Mouse (Mus musculus): ENCODE results near the gene Plp2.
"Not testable (repeated sequence)": the region's sequence is repeated elsewhere in the genome, so short reads cannot be mapped to it uniquely, and the experiment has no call there.

Gene Plp2

DNA sequence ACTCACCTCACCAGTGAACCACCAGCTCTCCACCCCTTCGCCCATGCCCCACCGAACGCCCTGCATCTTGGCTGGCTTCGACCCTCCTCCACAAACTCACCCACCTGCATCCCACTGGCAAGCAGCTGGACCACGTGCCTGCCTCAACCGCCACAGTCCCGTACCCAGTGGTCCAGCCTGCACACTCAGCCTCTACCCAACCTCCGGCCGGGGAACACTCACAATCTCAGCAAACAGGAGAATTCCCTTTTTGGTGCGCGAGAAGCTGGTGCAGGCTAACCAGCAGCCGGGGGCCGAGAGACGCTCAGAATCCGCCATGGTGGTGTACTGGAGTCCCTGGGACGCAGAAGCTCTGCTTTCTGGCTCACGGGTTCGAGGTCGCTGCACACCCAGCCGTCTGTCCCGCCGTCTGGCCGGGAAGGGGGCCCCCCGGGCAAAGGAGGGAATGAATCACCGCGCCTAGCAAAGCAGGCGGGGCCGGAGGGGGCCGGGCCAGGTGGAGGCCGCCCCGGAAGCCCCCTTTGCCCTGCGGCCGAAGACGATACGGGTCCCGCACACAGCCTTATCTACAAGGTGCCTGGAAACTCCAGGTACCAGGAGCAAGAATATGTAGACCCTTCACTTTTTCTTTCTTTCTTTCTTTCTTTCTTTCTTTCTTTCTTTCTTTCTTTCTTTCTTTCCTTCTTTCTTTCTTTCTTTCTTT lies at the start of gene Plp2:
Plp2 (minus strand) TSS at position 470 of the 703 bp plus-strand sequence.
- no peak for DNase-seq

DNA sequence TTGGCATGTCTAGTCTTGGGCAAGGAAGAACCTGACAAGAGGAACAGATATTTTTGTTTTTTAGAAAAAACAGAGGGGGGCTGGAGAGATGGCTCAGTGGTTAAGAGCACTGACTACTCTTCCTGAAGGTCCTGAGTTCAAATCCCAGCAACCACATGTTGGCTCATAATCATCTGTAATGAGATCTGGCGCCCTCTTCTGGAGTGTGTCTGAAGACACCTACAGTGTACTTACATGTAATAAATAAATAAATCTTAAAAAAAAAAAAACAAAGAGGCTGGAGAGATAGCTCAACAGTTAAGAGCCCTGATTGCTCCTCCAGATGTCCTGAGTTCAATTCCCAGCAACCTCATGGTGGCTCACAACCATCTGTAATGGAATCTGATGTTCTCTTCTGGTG lies 44.9 kb upstream of the Plp2 start:
- not testable (repeated sequence) for DNase-seq

DNA sequence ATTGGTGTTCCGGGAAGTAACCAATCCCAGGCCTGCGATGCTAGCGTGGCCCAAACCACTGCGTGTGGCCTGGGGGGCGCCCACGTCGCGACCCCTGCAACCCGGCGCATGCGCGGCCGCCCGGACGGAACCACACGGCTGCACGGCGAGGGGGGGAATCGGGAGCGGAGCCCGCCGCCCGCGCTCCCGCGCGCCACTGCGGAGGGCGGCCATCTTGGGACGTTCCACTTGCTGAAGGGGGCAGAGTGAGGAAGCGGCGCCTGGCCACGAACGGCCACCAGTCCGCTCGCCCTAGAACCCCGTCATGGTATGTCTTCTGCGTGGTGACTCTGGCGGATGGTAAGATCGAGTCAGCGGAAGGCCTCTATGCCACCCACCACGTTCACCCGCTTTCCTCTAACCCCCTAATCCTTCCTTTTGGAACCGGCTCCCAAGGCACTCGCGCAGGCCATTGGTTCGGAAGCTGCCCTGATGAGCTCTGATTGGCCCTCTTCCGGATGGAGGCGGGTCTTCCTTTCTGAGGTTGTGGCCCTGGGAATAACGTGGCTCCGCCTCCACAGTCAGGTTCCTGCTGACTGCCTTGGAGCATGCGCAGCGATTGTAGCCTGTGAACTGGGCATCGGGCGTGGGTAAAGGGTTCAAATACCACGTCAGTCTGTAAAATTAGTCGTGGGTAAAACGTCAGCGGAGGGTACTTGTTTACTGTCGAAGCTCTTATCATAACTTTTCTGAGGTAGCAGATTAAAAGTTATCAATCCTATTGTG lies 43.1 kb upstream of the Plp2 start, which contains the start of gene Wdr45:
Wdr45 (plus strand) TSS at position 199 of the 765 bp plus-strand sequence.
- peak; percentile 88 for DNase-seq

DNA sequence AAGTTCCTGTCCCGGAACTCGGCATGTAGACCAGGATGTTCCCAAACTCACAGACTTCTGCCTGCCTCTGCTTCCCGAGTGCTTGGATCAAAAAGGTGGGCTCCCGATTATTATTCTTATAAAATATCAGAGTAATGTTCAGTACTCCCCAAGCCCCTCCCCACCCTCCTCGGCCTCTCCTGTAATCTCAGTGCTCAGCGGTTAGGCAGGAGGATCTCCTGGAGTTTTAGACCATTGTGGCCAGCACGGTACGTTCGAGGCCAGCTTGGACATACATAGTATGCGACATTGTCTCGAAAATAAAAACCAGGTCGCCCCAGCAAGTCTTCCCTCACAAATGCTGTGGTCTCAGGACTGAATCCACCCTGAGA lies 42.6 kb upstream of the Plp2 start:
- not testable (repeated sequence) for DNase-seq

DNA sequence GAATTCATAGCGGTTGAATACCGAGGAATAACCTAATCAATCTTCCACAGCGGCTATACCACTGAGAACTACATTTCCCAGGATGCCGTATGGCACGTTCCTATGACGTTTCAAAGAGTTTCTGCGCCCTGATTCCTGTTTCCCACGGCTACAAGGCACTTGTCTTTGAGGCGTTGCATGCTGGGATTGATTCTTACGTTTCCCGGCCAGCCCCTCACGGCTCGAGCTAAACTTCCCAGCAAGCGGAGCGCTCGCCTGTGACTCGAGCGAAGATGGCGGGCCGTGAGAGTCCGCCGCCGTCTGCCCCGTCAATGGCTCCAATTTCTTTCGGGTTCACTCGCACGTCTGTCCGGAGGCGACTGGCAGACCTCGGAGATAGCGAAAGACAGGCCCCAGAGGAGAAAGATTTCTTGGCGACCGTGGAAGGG lies 25.8 kb upstream of the Plp2 start, which contains the start of gene Gpkow:
Gpkow (plus strand) TSS at position 178 of the 428 bp plus-strand sequence.
- peak; percentile 75 for DNase-seq

DNA sequence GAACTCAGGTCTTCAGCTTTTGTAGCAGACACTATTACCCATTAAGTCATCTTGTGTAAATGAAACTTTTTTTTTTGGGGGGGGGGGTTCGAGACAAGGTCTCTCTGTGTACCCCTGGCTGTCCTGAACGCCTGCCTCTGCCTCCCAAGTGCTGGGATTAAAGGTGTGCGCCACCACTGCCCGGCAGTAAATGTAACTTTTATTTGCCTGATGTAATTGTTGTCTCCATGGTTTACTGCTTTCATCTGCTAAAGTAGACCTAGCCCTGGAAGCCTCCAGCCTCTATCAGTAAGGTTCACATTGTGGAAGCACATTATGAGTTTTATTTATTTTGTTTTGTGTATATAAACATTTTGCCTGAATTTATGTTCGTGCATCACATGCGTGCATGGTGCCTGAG lies 25.3 kb upstream of the Plp2 start:
- no peak for DNase-seq

DNA sequence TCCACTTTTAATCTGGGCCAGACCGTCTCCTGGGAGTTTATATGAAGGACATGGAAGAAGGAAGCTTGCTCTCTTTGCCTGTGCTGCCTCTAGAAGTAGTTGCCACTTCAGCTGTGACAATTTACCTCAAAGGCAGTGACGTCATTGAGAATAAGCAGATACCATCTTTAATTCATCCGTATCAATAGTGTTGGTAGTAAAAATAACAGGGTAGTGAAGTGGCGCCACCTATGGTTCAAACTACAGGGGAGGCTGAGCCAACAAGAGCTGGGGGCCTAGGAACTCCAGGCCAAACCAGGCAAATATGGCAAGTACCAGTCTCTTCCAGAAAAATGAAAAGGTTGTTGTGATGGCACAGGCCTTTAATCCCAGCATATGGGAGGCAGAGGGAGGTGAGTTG lies 21.7 kb upstream of the Plp2 start:
- DNase-seq = peak; percentile 32

DNA sequence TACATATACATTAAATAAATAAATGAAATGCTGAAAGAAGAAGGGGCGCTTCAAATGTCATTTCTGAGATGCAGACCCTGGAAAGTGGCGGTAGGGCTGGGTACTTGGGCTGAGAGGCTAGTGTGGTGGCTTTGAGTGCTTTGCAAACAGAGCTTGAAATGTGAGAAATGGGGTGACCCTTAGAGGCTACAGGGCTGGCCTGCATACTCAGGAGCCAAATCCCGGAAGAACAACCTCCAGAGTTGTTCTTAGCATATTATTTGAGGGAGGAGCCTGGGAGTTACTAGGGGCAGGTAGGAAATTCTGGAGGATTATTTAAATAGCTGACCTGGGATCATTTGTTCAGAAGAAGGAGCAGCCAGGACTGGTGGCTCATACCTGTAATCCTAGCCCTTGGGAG lies 19.3 kb upstream of the Plp2 start:
- DNase-seq = no peak

DNA sequence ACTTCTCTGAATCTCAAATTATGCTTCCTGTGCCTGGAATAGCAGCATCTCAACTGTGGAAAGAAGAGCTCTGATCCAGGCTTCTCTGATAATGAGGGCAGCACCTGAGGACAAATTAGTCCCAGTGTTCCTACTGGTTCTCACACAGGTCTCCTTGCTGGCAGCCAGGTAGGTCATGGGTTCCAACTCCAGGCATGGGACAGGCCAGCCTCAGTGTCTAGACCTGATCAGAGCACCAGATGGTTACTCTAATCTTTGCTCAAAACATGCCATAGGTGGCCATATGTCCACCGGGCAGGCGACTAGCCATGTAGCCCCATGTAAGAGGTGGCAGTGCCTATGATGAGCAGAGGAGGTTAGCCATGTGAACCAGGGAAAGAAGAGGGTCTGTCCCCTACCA lies 17.1 kb upstream of the Plp2 start:
- DNase-seq = no peak

DNA sequence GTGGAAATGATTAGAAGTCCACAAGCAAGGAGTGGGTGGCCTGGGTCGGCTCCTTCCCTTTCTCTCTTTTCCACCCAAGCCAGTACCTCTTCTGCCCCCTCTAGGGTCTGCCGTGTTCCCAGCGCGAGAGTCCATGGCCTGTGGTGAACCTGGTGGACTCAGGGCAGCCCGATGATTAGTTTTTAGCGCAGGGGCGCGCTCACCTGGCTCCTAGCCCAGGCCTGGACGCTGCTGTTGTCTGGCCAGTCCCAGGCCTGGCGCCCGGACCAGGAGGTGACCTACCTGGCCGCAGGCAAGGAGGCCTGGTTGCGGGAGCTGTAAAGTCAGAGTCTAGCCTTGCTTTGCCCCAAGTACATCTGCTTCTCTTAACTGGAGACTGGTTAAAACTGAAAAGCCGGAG lies 9.7 kb upstream of the Plp2 start, which contains the start of gene Magix:
Magix (minus strand) TSS at position 388 of the 400 bp plus-strand sequence.
- DNase-seq = peak; percentile 40

DNA sequence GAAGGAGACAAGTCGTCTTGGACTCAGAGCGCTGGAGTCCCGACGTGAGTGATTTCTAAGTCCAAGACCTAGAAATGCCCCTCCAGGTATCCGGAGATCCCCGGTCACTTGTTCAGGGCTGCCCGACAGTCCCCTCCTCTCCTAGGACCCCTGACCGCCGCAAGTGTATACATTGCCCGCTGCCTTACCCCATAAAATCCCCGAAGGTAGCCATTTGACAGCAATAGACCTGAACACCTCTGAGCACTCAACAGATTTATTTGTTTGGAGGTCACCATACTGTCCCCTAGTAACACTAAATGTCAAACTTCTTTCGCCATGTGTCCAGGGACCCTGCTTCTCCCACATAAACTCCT lies 8.8 kb upstream of the Plp2 start:
- DNase-seq = no peak

DNA sequence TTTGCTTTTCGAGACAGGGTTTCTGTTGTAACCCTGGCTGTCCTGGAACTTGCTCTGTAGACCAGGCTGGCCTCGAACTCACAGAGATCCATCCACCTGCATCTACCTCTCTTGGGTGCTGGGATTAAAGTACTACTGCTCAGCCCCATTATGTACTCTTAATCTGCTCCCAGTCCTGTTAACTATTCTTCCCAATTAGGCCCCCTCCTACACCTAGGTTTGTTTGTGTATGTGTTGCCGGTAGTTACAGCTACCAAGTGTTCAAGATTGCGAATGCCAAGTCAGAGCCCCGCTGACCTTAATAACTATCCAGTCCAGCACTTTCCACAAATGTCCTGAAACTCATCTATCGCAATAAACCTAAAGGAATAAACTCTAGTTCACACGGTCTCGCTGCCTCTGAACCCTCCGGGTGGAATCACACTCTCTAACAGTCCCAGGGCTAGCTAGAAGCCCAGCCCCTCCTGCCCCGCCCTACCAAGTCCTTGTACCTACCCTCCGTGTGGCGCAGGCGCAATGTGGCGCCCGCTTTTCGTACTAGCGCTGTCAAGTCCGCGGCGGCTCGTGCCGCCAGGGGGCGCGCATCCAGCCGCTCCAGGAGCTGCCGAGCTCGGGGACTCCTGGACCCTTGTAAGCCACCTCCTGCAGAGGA lies 8.3 kb upstream of the Plp2 start:
- peak; percentile 86 for DNase-seq

DNA sequence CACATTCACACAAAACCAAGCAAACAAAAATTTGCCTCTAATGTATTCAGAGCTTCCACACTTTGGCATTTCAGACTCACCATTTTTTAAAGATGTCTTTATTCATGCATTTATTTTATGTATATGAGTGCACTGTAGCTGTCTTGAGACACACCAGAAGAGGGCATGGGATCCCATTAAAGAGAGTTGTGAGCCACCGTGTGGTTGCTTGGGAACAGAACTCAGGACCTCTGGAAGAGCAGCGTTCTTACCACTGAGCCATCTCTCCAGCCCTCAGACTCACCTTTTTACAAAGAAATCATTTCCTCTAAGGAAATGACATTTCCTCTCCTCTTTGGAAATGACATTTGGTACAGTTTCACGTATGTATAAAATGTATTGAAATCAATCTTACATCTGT lies 7.8 kb upstream of the Plp2 start:
- no peak for DNase-seq

DNA sequence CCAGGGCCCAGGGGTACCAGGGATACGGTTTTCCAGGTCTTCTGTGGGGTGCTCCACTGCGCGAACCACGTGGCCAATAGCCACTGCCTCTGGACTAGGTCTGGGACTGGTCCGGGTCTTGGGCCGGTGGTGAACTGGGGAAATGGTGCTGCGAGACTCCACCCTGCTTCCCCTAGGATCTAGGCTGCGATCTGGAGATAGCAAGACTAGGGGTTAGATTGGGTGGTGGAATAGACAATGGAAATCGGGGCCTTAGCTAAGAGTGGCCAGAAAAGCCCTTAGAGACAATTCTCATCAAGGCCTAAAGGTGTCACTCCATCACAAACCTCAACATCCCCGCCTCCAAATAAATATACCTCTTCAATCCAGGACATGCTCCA lies 3.8 kb upstream of the Plp2 start:
- DNase-seq = no peak

DNA sequence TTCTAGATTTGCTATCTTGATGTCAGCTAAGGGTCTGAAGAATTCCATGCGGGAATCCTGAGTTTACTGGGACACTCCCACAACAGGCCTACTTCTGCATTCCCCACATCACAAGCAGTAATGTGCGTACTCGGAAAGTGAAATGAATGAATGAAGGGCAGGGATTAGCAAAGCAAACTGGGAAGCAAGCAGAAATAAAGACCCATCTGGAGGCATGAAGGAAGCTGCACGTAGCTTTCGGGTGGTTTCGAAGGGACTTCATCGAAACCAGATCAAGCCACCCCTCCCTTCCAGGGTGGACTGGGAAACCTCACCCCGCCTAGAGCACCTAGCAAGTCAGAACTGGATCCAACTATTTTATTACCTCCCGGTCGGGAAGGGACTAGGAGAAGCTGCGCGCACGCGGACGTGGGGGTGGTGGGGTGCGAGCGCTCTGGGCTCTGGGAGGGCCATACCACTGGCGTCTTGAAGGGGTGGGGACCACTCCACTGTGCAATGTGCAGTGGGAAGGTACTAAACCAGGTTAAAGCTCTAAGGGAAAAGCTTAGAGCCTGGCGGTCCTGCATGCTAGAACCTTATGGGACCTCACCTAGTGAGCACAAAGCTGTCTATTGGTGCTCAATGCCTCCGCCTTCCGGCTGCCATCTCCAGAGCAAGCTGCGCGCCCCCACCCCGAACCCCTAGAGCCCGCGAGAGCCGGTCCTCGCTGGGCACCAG lies 3.3 kb upstream of the Plp2 start:
- DNase-seq = no peak

DNA sequence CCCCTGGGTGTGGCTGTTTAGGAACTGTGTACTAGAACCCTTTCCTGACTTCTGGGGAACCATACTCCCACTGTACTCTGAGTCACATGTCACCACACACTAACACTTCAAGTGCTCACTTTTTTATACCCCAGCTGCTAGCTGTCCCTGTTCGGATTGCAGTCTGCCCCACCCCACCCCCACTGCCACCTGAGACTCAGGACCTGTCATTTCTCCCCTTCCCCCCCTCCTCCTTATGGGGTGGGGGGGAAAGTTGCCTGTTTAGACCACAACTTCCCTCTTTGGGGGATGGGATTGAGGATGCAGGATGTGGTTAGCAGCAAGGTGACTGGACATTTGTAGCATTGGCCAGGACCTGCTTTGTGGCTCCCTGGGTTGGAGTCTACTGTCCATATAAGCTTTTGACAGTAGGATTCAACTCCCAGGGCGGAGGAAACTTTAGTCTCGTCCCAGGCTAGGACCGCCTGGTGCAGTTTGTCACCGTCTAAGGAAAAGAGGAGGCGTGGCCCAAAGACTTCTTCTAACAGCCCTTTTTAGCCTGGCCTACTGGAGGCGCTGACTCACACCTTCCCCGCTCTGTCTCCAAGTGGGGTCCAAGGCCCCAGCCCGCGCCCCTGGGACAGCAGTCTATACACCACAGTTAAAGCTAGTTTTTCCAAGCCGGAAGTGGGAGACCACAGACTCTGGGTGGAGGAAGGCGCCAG lies 2.5 kb upstream of the Plp2 start:
- no peak for DNase-seq

DNA sequence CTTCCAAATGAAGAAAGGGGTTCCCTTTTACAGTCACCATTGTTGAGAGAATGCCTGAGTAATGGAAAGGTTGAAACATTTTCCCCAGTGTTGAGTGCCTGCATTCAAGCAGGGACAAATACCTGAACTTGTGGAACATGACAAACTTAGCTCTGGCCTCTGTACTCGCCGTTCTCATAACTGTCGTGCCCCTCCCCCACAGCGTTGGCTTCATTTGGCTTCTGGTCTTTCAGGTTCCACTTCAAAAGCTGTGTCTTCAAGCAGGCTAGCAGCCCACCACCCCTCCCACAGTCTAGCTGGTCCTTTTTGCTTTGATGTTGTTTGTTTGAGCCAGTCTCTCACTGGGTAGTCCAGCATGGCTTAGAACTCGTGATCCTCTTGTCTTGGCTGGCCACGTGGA lies 1.5 kb upstream of the Plp2 start:
- no peak for DNase-seq

DNA sequence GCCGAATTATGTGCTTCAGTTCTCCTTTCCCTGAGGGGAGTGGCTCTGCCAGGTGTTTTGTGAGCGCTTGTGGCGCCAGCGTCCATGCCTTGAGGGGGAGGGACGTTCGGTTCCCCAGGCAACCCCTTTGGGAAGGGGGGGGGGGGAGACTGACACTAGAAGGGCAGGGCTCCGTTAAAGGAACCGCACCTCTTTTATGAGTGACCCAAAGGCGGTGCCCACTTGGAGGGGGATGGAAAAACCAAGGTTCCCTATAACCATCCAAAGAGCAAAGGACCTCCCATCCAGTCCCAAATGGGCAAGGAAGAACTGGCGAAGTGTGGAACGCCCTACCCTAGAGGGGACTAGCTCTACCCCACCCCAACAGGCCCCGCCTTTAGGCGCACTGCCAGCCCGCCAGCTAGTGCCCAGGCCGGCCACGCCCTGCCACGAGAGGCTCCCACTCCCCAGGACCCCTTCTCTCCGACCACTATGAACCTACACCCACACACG lies 754 bp downstream of the Plp2 start:
- peak; percentile 28 for DNase-seq

DNA sequence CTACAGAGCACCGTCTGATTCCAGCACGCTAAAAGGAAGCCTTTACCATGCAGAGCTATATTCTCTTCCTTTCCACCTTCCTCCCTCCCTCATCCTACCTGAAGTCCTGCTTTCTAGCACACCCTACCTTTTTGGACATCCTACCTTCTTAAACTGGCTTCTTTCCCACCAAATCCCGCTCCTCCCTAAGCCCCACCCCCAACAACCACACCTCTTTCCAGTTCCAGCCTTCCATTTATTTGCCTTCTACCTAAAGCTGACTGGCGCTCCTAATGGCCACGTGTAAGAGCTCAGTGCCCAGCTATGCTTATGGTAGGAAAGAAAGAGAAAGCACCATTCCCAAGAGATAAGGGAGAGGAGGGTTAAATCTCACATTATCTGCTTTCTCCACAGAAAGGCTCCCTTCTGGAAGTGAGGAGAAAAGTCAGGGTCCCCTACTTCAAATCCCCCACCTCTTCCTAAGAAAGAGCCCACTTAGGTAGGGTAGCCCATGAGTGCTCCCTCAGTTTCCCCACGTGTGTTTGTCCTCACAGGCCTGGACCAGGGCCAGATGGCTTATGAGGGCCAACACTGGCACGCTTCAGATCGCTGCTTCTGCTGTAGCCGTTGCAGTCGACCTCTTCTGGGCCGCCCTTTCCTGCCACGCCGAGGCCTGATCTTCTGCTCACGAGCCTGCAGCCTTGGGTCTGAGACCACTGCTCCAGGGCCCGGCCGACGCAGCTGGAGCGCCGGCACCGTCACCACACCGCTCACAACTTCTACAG lies 5.3 kb downstream of the Plp2 start:
- DNase-seq = no peak

DNA sequence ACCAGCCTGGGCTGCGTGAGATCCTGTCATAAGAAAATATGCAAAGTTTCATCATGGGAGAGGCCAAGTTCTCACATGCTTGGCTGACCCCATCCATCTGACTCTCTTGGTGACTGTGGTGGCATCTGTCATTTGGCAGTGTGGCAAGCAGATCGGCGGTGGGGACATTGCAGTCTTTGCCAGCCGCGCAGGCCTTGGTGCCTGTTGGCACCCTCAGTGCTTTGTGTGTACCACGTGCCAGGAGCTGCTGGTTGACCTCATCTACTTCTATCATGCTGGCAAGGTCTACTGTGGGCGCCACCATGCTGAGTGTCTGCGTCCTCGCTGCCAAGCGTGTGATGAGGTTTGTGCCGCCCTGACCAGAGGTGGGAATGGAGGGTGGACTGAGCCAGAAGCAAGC lies 6.4 kb downstream of the Plp2 start:
- DNase-seq = peak; percentile 54

DNA sequence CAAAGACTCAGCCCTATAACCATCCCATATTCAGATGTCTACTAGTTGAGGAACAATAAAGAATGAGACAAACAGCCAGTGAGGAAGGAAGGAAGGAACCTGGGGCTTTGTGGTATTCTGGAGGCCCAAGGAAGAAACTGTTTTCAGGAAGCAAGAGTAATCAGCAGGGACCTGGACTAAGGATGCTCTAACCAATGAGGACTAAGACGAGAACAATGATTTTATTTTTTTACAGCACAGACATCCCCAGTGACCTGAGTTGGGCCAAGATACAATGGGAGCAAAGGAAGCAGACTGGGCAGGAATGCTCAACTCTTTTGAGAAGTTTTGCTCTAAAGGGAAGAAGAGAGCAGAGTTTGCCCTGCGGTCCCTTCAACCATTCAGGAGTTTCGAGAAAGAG lies 8.3 kb downstream of the Plp2 start:
- DNase-seq = no peak

DNA sequence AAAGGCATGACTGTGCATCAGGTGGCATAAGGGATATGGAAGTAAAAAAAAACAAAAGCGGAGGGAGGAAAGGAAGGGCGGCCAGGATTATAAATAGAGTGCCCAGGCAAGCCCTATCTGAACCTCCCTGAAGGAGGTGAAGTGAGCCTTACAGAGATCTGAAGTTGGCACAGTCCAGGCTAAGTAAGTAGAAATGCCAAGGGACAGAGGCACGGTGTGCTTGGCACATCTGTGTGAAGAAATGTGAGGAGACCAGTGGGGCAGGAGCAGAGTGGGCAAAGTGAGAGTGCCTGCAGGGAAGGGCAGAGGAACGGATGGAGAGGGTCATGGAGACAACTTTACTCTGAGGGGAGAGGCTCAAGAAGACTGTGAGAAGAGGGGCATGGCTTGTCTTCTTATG lies 10.1 kb downstream of the Plp2 start:
- no peak for DNase-seq

All from cerebellum, adult 8-10 months (tissue).